Mouse (Mus musculus): ENCODE measurements around the gene Spag9.

Gene Spag9

DNA sequence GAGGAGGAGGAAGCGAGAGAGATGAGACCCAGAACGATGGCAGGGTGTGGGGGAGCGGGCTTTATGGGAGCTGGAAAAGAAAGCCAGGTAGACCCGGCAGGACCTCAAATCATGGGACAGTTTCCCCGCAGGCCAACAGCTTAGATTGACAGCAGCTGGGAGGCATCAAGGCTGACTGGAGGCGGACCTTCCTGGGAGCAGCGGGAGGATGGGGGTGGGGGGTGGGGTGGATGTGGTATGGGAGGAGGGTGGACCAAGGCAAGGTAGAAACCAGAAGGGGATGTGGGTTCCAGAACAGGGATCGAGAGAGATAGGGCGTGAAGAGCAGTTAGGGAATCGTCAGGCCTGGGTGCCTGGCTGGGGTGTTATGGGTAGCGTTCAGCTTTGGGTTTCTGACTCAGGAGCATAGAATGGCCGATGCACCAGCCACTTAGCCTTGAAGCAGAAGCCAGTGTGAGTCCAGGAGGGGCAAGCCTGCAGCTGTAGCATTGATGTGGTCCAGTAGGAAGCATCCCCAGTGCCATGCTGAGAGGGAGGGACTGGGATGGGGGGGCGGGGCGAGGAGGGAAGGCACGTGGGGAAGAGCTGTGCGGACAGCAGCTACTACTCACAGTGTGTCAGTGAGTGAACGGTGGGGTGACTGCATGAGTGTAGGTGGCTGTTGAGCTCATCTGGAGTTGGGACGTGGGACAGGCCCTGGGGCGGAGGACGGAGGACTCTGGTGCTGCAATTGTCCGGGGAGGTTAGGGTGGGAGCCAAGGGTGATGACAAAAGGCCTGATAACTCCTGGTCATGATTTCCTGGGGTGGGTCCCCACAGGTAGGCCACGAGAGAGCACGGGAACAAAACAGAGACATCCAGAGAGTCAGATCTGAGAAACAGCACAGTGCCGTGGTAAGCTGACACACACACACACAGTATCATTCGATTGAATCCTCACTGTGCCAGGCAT is 154.9 kb downstream of the Spag9 start:
- DNase-seq (ENCODE audit: low read depth, low spot score): no peak

DNA sequence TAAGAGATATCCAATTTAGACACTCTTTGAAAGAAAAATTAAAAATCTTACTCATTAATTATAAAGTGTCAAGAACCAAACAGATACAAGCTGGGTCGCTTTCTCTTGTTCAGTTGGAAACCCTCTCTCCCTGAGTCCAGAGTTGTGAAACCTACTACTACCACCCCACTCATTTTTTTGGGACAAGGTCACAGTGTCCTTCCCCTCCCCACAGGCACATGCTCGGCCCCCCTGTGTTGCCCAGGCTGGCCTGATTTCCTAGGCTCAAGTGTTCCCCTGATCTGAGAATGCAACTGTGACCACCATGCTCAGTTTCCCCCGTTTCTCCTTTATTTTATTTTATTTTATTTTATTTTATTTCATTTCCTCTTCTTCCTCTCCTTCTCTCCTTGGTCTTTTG is 158.3 kb downstream of the Spag9 start:
- no peak for DNase-seq (ENCODE audit: low read depth, low spot score)

DNA sequence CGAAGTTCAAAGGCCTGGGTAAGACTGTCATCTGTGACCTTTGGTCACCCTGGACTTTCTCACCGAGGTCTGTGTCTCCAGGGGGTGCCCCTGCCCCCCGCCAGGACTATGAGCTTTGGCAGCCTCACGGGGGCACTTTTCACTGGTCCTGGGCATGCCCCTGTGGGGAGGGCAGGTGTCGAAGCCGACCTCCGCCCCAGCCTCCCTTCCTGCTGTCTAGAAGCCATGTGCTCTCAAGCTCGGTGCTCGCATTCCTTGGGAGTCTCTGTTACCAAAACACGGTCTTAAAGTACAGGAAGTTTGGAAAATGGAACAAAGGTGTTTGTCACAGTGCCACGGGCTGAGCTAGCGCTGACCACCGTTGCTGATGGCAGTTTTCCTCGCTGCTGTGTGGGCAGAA is 162.6 kb downstream of the Spag9 start:
- no peak for DNase-seq (ENCODE audit: low read depth, low spot score)

DNA sequence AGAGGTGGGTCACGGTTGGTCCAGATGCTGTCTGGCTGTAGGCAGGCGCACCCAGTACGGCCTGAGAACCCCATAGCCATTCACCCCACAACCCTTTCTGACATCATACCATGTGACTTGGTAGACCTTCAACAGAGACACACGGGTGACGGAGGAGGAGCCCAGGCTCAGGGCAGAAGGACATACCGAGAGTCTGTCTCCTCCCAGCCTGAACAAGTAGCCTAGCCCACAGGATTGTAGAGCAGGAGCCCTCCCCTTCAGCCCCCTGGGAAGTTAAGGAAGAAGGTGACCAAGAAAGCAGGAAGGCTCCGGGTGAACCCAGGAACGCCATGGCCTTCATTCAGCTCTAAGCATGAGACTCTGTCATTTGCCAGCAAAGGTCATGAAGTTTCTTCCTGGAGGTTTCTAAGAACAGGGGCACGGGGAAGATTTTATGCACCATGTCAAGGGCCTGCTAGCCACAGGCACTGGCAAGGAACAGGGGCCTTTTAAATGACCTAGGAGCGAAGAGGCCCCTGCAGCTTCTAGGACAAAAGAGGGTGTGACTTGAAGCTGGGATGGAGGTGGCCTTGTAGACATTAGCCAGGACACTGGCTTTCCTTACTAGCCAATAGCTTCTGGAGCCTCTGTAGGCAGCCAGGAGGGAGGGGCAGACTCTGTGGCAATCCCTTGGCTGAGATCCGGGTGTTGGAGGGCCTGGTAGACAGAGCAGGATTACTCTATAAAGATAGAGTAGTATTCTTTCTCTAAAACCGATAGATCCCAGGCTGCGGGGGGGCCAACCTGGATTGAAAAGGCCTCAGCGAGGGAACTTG is 163.4 kb downstream of the Spag9 start:
- DNase-seq (ENCODE audit: low read depth, low spot score): peak; percentile 13

DNA sequence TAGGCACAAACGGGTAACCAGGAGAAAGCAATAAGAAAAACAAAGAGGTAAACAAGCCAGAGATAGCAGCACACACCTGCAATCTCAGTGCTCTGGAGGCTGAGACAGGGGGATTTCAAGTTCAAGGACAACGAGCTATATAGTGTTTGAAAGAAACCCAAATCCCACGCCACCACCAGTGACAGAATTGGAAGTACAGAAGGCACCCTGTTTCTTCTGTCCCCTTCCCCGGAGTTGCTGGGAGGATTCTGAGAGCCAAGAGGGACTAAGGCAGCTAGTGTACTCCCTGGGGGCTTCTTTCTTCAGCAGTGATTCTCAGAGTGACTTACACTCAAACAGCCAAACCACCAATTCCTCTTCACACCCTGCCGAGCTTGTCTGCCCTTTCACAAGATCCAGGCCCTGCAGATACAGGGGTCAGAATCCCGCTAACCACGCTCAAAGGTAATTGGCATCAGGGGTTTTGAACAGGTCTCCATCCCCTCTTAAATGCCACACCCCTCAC is 164.1 kb downstream of the Spag9 start:
- DNase-seq (ENCODE audit: low read depth, low spot score): no peak

DNA sequence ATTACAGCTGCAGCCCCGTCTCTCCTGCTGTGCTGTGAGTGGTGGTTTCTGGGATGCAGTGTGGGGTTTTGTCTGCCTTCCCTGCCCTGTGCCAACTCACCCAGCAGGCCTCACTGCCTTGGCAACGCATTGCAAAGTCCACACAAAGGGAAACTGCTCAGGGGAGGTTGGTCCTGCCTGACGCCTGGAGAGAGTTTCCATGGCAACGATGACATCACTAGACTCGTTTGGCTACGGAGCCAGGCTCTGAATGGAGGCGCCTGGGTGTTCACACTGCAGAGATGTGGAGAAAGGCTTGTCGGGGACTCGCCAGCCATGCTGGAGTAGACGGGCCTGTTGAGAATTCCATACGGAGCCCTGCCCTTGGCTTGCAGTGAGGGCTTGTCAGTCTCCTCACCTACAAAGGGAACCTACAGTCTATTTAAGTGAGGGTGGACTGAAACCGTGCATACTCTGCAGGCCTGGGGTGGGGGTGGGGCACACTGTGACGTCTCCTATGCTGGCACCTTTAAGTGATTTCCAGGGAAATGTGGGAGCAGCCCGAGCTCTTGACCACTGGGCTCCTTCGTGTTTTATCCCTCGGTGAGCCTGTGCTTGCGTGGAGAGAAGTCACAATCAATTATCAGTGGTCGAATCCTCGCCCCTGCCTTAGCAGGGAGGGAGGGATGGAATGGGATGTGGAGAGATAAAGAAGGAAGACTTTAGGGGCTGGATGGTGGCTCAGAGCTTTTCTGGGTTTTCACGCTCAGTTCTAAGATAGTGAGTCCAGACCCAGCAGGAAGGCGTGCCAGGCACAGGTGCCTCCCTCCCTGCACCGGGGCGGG is 164.8 kb downstream of the Spag9 start:
- DNase-seq (ENCODE audit: low read depth, low spot score): peak; percentile 99

DNA sequence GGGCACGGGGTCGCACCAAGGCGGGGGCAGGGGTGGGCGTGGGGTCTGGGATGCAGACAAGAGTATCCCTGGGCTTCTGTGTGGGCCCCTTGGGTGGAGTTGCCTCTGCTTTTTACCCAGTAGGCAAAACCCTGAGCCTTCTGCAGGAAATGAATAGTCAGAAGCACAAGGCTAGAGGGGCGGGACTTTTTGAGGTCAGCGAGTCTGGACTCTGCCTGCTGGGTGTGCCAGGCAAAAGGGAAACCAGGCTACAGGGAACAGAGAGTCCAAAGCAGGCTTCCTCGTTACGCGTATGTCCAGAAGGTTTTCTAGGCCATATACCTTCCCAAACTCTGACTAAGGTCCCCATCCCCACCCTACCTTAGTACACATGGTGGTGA is 165.4 kb downstream of the Spag9 start:
- DNase-seq (ENCODE audit: low read depth, low spot score): no peak

DNA sequence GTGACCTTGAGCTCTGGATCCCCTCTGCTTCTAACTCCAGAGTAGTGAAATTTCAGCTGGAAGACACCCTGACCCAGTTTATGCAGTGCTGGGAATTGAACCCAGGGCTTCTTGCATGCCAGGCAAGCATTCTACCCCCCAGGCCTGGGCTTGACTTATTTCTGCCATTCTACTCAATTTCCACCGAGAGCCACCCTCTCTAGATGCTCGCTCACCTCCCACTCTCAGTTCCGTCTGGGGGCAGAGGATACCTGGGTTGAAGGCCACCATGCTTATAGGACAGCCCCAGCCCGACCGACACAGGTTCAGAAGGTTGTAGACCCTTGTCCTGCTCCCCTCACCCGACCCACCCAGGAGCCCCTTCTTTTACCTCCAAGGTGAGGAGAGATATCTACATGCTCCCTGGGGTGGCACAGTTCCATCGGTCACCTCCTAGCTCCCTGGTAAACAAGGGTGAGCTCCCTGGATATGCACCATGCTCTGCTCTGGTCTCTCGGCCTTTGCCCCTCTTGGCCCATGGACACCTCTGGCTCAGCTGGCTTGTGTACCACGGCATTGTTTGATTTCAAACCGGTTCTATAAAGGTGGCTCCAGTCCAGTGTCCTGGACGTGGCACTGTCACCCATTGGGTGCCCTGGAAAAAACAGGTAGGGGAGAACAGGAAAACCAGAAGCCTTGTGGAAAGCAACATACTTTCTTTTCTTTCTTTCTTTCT is 166.1 kb downstream of the Spag9 start:
- no peak for DNase-seq (ENCODE audit: low read depth, low spot score)

DNA sequence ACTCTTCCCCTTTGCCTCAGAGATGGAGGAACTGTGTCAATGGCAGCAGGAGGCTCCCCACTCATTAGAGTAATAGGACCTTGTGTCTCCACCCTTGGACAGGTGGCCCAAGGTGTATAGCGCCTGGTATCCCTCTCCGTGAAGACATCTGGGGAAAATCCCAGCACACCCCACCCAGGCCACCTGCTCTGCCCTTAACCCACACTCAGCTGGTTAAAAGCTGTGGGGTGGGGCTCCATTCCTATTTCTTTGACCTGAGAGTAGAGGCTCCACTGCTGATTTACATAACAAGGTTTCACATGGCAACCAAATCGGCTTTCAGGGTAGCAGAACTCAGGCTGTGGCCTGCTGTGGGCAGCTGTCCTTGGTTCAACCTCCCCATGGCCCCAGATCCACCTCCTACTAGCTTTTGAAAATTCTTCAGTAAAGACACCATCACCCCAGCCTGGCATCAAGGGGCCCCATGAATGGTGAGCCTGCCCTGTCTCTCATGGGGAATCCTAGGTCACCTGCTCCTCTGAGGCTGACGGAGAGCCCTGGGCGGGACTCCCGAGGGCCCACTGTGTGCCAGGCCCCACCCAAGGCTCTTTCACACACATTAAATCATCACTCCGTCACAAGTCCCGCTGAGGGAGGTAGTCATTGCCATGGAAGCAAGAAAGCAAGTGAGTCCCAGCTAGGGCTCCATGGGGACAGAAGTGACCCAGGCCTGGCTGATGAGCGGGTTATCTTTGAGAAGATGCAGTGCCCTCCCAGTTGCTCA is 167.3 kb downstream of the Spag9 start:
- DNase-seq (ENCODE audit: low read depth, low spot score): no peak

DNA sequence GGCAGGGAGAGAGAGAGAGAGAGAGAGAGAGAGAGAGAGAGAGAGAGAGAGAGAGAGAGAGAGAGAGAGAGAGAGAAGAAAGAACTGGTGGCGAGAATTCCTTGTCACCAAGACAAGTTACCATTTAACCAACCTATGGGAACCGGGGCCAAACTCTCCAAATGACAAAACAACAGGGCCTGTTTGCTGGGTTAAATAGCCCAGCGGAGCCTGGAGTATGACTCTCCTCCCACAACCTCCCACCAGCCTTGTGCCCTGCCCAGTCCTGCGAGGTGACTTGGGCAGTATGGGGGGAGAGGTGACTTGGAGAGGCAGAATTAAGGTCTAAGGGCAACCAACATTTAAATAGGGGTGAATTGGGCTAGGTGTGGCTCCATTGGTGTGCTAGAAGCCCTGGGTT is 169.9 kb downstream of the Spag9 start:
- DNase-seq (ENCODE audit: low read depth, low spot score): no peak

DNA sequence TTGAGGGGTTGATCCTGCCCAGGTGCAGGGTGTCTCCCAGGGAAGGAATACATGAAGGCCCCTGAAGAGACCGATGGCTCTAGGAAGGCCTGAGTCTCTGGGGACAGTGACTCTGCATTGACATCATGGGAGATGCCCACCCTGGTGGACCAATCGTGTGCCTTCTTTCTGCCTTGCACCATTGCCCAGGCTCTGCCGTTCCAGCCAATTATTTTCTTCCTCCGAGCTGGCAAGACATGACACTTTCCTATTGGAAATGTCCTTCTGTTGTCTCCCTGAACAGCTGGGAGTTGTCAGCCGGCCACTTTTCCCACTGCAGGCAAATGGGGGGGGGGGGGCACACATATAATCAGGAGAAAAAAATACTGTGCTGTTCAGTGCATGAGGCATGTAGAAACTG is 172.3 kb downstream of the Spag9 start:
- no peak for DNase-seq (ENCODE audit: low read depth, low spot score)

DNA sequence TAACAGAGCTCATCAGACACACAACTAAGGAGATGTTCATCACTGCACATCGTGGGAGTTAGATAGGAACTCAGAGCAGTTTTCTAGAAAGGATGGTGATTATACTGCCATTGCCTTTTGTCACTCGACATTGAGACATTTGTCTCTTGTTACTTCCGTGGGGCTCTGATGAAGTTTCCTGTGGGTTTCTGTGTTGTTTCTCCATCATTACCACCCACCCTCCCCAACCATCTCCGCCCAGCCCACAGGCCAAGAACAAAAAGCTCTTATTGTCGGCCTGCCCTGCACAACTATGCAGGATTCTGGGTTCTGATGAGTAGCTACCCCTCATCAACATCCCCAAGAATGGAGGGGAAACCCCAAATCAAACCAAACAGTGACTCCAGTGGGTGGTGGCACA is 173.7 kb downstream of the Spag9 start:
- DNase-seq (ENCODE audit: low read depth, low spot score): no peak

DNA sequence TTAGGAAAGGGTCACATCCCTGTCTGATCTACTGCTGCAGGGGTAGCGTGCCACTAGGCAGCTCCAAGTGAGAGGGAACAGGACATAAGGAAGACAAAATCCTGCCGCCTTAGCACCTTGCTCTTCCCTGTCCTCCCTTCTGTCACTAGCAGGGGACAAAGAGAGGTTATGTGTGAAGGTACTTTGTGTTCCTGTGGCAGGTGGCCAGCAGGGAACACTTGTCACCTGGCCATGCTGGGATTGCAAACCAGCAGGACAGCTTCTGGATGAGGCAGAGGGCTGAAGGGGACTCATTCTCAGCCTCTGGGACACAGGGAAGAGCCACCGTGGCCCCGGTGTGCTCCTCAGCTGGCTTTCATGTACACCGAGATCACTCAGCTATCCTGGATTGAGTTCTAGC is 175.8 kb downstream of the Spag9 start:
- no peak for DNase-seq (ENCODE audit: low read depth, low spot score)

DNA sequence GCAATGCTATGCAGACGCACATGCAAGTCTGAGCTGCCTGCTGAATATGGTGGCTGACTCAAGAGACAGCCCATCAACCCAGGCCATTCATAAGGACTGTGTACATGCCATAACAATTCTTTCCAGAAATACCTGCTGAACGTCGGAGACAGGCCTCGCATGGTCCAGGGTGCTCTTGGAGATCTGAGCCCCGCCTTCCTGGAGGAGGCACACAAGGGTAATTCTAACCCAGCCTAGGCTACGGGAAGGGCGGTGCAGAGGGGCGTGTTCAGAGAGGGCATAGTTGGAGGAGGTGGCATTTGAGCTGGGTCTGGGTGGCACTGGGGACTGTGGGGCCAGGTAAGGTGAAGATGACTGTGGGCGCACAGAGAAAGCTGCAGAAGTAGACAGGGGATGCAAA is 176.3 kb downstream of the Spag9 start:
- DNase-seq (ENCODE audit: low read depth, low spot score): no peak

DNA sequence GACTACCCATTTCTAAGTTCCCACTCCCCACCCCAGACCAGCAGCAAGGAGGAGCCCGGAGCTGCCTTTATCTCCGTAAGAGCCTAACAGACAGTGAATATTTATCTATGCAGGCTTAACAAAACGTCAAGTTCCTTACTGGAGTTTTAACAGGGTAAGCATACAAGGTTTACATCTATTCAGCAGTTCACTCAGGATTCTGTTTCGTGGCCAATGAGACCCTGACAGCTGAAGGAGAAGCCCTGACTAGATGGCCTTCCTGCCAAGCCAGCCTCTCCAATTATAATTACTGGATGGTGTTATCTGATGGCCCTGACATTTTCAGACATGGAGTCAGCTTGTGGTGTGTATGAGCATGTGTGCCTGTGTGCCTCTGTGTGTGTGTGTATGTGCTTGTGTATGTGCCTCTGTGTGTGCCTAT is 177.8 kb downstream of the Spag9 start:
- DNase-seq (ENCODE audit: low read depth, low spot score): no peak

DNA sequence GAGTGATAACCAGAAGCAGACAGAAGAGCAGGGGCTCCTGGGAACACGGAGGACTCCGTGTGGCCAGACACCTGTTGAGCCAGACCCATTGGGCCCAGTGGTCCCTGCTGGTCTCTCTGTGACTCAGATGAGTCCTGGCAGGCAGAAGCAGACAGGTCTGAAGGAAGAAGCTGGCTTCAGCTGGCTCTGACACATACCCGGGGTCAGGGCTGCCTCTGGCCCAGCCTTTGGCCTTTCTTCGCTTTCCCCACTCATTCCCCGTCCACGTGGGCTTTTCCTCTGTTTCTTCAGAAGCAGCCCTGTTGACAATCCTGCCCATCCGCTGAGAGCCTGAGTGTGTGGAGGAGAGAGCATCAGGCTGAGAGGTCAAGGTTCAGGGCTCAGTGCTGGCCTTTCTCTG is 179.4 kb downstream of the Spag9 start:
- DNase-seq (ENCODE audit: low read depth, low spot score): no peak

Data from telencephalon, adult 2 months (tissue).